15 mouse cellular contexts compared by ENCODE assay signal in the genomic region with DNA sequence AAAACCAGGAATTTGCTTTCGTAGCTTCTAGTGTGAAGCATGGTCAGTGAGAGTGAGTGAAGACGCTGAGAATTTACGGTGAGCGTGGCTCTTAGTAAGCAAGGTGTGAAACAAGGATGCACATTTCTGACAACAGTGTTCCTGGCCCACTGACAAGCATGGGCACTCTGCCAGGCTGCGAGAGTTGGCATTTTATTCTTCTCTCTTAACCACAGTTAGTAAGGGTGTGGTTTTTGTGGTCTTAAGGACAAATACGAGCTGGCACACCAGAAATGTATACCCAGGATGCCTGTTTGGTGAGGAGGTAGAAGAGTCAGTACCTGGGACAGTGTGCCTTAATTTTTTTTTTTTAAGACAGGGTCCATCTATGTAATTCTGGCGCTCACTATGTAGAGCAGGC. TPM values are rescaled to one million over a fixed set of nuclear protein-coding genes. Genes with fewer than 3 reads are reported as not detected.
DNase-seq lines count a peak whose midpoint lies in the region.
"Had no signal": no experiment of that assay in that cellular context is flagged by ENCODE, and none has a peak within 500 bp of the region (broad histone marks: within the 10 kb centered on the region; RNA-seq: fewer than 3 reads in every experiment).

No protein-coding gene starts in this region.

- peak; percentile 30 for DNase-seq in adrenal gland, postnatal 10 days
- DNase-seq in adrenal gland, adult 18-20 months (ENCODE audit: low spot score in 2 of 2): no peak
- peak; percentile 45 for DNase-seq in heart, postnatal 4 days
- DNase-seq in heart, postnatal 14 days: no peak
- peak; percentile 25 for DNase-seq in urinary bladder, postnatal 14 days (ENCODE audit: low spot score)
- DNase-seq in urinary bladder, postnatal 4 days (ENCODE audit: low spot score in 2 of 2): no peak
- DNase-seq in gastrocnemius, adult 18-20 months (ENCODE audit: low spot score): no peak
- no peak for DNase-seq in embryonic facial prominence, embryonic 10.5 days (ENCODE audit: low spot score)
- DNase-seq: adrenal gland, postnatal 36 days; heart, adult 18-20 months; layer of hippocampus, postnatal 36 days had no signal

- H3K27me3 ChIP-seq in embryonic facial prominence, embryonic 10.5 days (replicated peaks; ENCODE audit: low read depth, poor library complexity, severe bottlenecking): no peaks in the 10 kb centered on the region
- H3K27me3 ChIP-seq: forebrain, embryonic 12.5 days; intestine, embryonic 15.5 days had no signal

- peaks cover 3% of the 10 kb centered on the region; the same call in 1 of the 2 replicates for H3K9me3 ChIP-seq in embryonic facial prominence, embryonic 10.5 days
- H3K9me3 ChIP-seq: intestine, embryonic 15.5 days had no signal

- intact Hi-C loops in heart, postnatal 14 days (cut with DNase I): no loop called here

- peaks cover 92% of the 10 kb centered on the region for H3K36me3 ChIP-seq in embryonic facial prominence, embryonic 10.5 days (replicated peaks)

- H3K4me1 ChIP-seq in embryonic facial prominence, embryonic 10.5 days: no peaks in the 10 kb centered on the region
- H3K4me1 ChIP-seq: forebrain, embryonic 12.5 days; hindbrain, embryonic 10.5 days; intestine, embryonic 15.5 days had no signal

- 94% methylated on average over 7 of the region's 7 CpGs for WGBS in embryonic facial prominence, embryonic 10.5 days

- H3K4me3 ChIP-seq in embryonic facial prominence, embryonic 10.5 days: no peak overlapping the region
- H3K4me3 ChIP-seq: forebrain, embryonic 12.5 days; hindbrain, embryonic 10.5 days; intestine, embryonic 15.5 days had no signal

- no peak overlapping the region for H3K27ac ChIP-seq in embryonic facial prominence, embryonic 10.5 days (replicated peaks)
- H3K27ac ChIP-seq: forebrain, embryonic 12.5 days; hindbrain, embryonic 10.5 days; intestine, embryonic 15.5 days; liver, embryonic 14.5 days had no signal

RNA-seq across cellular contexts. Expression of a gene that starts 10.8 kb away (rescaled TPM):
- 10 to 100 TPM; 18.5 to 18.8 TPM for total RNA-seq in adrenal gland, postnatal 10 days (2021)
- 10 to 100 TPM; 15.3 to 16.7 TPM for total RNA-seq in adrenal gland, adult 18-20 months (2021)
- 10 to 100 TPM; 18.2 to 18.4 TPM for total RNA-seq in heart, postnatal 4 days (2021)
- 10 to 100 TPM; 14.7 to 15.7 TPM for total RNA-seq in heart, postnatal 14 days (2021)
- 10 to 100 TPM; 19.0 to 20.8 TPM for total RNA-seq in gastrocnemius, adult 18-20 months (2021)
- polyA plus RNA-seq in embryonic facial prominence, embryonic 10.5 days (2016; fragmentation: Nextera tagmentation; extraction: Ambion mirVana): 23.2 and 25.3 TPM in 2 replicates

RNA-seq across cellular contexts. Expression of a gene that starts 31.6 kb away (rescaled TPM):
- 10 to 100 TPM; 41.7 to 42.3 TPM for total RNA-seq in adrenal gland, postnatal 10 days (2021)
- total RNA-seq in adrenal gland, adult 18-20 months (2021): 10 to 100 TPM; 36.6 to 45.2 TPM
- total RNA-seq in heart, postnatal 4 days (2021): 10 to 100 TPM; 17.4 to 18.4 TPM
- 10 to 100 TPM; 10.8 to 11.5 TPM for total RNA-seq in heart, postnatal 14 days (2021)
- 1 to 10 TPM; 7.4 to 8.5 TPM for total RNA-seq in gastrocnemius, adult 18-20 months (2021)
- polyA plus RNA-seq in embryonic facial prominence, embryonic 10.5 days (2016; fragmentation: Nextera tagmentation; extraction: Ambion mirVana): 23.1 and 23.4 TPM in 2 replicates

Comparison
In these comparisons a context has a peak if more than half of its experiments do, and no peak if none do; other contexts are left out.
1. DNase-seq: peak in adrenal gland, postnatal 10 days (single experiment), heart, postnatal 4 days (single experiment) and urinary bladder, postnatal 14 days (single experiment); none in adrenal gland, adult 18-20 months (0 of 2), heart, postnatal 14 days (0 of 2), urinary bladder, postnatal 4 days (0 of 2), gastrocnemius, adult 18-20 months (single experiment) and embryonic facial prominence, embryonic 10.5 days (single experiment).